Mouse (Mus musculus): Measurements from ENCODE around the gene Ccp110. TPM values are rescaled to one million over a fixed set of nuclear protein-coding genes. Genes with fewer than 3 reads are reported as not detected.

Ccp110 gene
- total and polyA plus RNA-seq, 3 experiments: 10.4 to 12.3 TPM; not detected in 1

GRCm38 (mm10) chr7:118676826-118677225 is 35.5 kb upstream of the Ccp110 start:
- Histone ChIP-seq H3K9me3 (replicated peaks; ENCODE audit: insufficient read depth, low read length) (no peaks in the 10 kb centered on the region), H3K27me3 (ENCODE audit: control insufficient read depth in 1 of 2, insufficient read depth in 2 of 2, low read length in 2 of 2) (no peaks in the 10 kb centered on the region; a peak in 1 of 4 replicates), H3K27ac (ENCODE audit: control insufficient read depth, low read depth, low read length) (no peak overlapping the region), H3K36me3 (ENCODE audit: control insufficient read depth in 1 of 2, insufficient read depth in 2 of 2, low read length in 2 of 2) (no peaks in the 10 kb centered on the region), H3K4me1 (ENCODE audit: control insufficient read depth in 1 of 2, insufficient read depth in 2 of 2, low read length in 2 of 2) (no peaks in the 10 kb centered on the region), H3K4me3 (ENCODE audit: control insufficient read depth in 1 of 2, insufficient read depth in 1 of 2, low read depth in 2 of 2, low read length in 2 of 2) (no peak overlapping the region), H3K9ac (ENCODE audit: control insufficient read depth, low read depth, low read length, poor library complexity, severe bottlenecking) (no peak overlapping the region), H3K79me2 (ENCODE audit: control insufficient read depth, insufficient read depth, low read length, poor library complexity) (no peaks in the 10 kb centered on the region)
- TF ChIP-seq CHD1 (IDR thresholded peaks at IDR 0.05; ENCODE audit: low read depth, low read length) (no peak), ZNF384 (IDR thresholded peaks at IDR 0.05; ENCODE audit: low read depth, low read length) (no peak), USF1 (IDR thresholded peaks at IDR 0.05; ENCODE audit: low read depth, low read length) (no peak), NELFE (IDR thresholded peaks at IDR 0.05; ENCODE audit: low read depth, low read length) (no peak), MYB (IDR thresholded peaks at IDR 0.05; ENCODE audit: low read depth, low read length) (no peak)
- no peak for DNase-seq (ENCODE audit: low read depth, low spot score)

- Histone ChIP-seq H3K79me2 (ENCODE audit: control insufficient read depth, insufficient read depth, low read length, poor library complexity) (no peaks in the 10 kb centered on the region), H3K27ac (ENCODE audit: control insufficient read depth, low read depth, low read length) (no peak overlapping the region), H3K9me3 (replicated peaks; ENCODE audit: insufficient read depth, low read length) (no peaks in the 10 kb centered on the region), H3K9ac (ENCODE audit: control insufficient read depth, low read depth, low read length, poor library complexity, severe bottlenecking) (no peak overlapping the region), H3K4me1 (ENCODE audit: control insufficient read depth in 1 of 2, insufficient read depth in 2 of 2, low read length in 2 of 2) (no peaks in the 10 kb centered on the region), H3K36me3 (ENCODE audit: control insufficient read depth in 1 of 2, insufficient read depth in 2 of 2, low read length in 2 of 2) (no peaks in the 10 kb centered on the region; a peak in 1 of 4 replicates), H3K4me3 (ENCODE audit: control insufficient read depth in 1 of 2, insufficient read depth in 1 of 2, low read depth in 2 of 2, low read length in 2 of 2) (no peak overlapping the region), H3K27me3 (ENCODE audit: control insufficient read depth in 1 of 2, insufficient read depth in 2 of 2, low read length in 2 of 2) (no peaks in the 10 kb centered on the region)
- no peak for TF ChIP-seq EP300 (IDR thresholded peaks at IDR 0.05; ENCODE audit: low read depth in 1 of 2, low read length in 2 of 2)
- no peak for TF ChIP-seq E2F4 (IDR thresholded peaks at IDR 0.05; ENCODE audit: borderline replicate concordance, low read depth, low read length)
- no peak for TF ChIP-seq USF2 (IDR thresholded peaks at IDR 0.05; ENCODE audit: borderline replicate concordance in 1 of 2, insufficient read depth in 1 of 2, low read depth in 1 of 2, low read length in 2 of 2)
- TF ChIP-seq TCF12 (IDR thresholded peaks at IDR 0.05; ENCODE audit: low read depth, low read length): no peak
- no peak for TF ChIP-seq ZNF384 (IDR thresholded peaks at IDR 0.05; ENCODE audit: low read depth, low read length)
- TF ChIP-seq KAT2A (conservative IDR thresholded peaks at IDR 0.05; ENCODE audit: low read depth, low read length): no peak
- no peak for TF ChIP-seq CHD1 (IDR thresholded peaks at IDR 0.05; ENCODE audit: low read depth, low read length)
- no peak for TF ChIP-seq MYB (IDR thresholded peaks at IDR 0.05; ENCODE audit: low read depth, low read length)
- TF ChIP-seq POLR2A (IDR thresholded peaks at IDR 0.05; ENCODE audit: control insufficient read depth in 1 of 2, insufficient read depth in 1 of 2, low read depth in 1 of 2, low read length in 2 of 2, poor library complexity in 1 of 2): no peak
- no peak for TF ChIP-seq MAZ (IDR thresholded peaks at IDR 0.05; ENCODE audit: low read depth, low read length)
- TF ChIP-seq TAL1 (IDR thresholded peaks at IDR 0.05; ENCODE audit: low read length): no peak
- no peak for TF ChIP-seq NRF1 (IDR thresholded peaks at IDR 0.05; ENCODE audit: insufficient read depth, low read depth, low read length, poor library complexity, severe bottlenecking)
- no peak for TF ChIP-seq JUND (IDR thresholded peaks at IDR 0.05; ENCODE audit: low read depth, low read length)
- TF ChIP-seq ZC3H11A (IDR thresholded peaks at IDR 0.05; ENCODE audit: low read depth, low read length): peak; percentile 49
- no peak for TF ChIP-seq TBP (IDR thresholded peaks at IDR 0.05; ENCODE audit: low read depth, low read length)
- peak; percentile 78 for TF ChIP-seq SMC3 (IDR thresholded peaks at IDR 0.05; ENCODE audit: low read depth, low read length)
- no peak for TF ChIP-seq BHLHE40 (IDR thresholded peaks at IDR 0.05; ENCODE audit: borderline replicate concordance, low read depth, low read length)
- peak; percentile 40 for TF ChIP-seq RAD21 (IDR thresholded peaks at IDR 0.05; ENCODE audit: low read depth, low read length)
- no peak for TF ChIP-seq ELF1 (IDR thresholded peaks at IDR 0.05; ENCODE audit: low read depth, low read length)
- TF ChIP-seq CTCF (IDR thresholded peaks at IDR 0.05 in 2 of 3, conservative IDR thresholded peaks at IDR 0.05 in 1 of 3; ENCODE audit: control insufficient read depth in 1 of 3, insufficient read depth in 1 of 3, low read depth in 2 of 3, low read length in 3 of 3, poor library complexity in 1 of 3, severe bottlenecking in 1 of 3): peak; percentile 72 to 82 (median 80)
- TF ChIP-seq HCFC1 (IDR thresholded peaks at IDR 0.05; ENCODE audit: low read depth, low read length): no peak
- no peak for TF ChIP-seq MAX (IDR thresholded peaks at IDR 0.05; ENCODE audit: low read length)
- no peak for TF ChIP-seq MAFK (IDR thresholded peaks at IDR 0.05; ENCODE audit: borderline replicate concordance, low read depth, low read length)
- TF ChIP-seq GATA1 (IDR thresholded peaks at IDR 0.05; ENCODE audit: low read depth, low read length): peak; percentile 62; the same call in 1 of the 2 replicates
- peak; percentile 76 for DNase-seq (ENCODE audit: low read depth, low spot score)
These were observed 24.2 kb upstream of the Ccp110 start for GRCm38 (mm10) chr7:118688199-118688598.

Measured in MEL (cell line).